Mouse (Mus musculus) embryonic facial prominence, embryonic 15.5 days (tissue): ENCODE data around the gene Olfr316. TPM values are rescaled to one million over a fixed set of nuclear protein-coding genes. Genes with fewer than 3 reads are reported as not detected.

ENCODE experiments used
- polyA plus RNA-seq: library from polyadenylated mRNA; unstranded; fragments of >200 nt; fragmentation: Nextera tagmentation; extraction: Ambion mirVana; gene quantifications from 2 replicates; pipeline ENCODE4 v1.2.1, GENCODE M21; 2015

Olfr316 gene
- polyA plus RNA-seq, 1 experiment from 2014 or later, result 0.16 TPM

Other genes starting within 250 kb of the Olfr316 start
- 0.14 and 0.36 TPM in 2 replicates for gene Olfr330, start 217.9 kb upstream of the Olfr316 start, polyA plus RNA-seq
- gene Olfr329-ps, start 206.3 kb upstream of the Olfr316 start, polyA plus RNA-seq, result 0.16 TPM in 1 of 2 replicates, not detected in the other
- gene Olfr328, start 197.1 kb upstream of the Olfr316 start, polyA plus RNA-seq, result 0.08 TPM in 1 of 2 replicates, not detected in the other
- gene Olfr224, start 182.2 kb upstream of the Olfr316 start, polyA plus RNA-seq, result 0.12 TPM in 1 of 2 replicates, not detected in the other
- gene Olfr325, start 175.0 kb upstream of the Olfr316 start, polyA plus RNA-seq, result not detected in 2 replicates
- gene Olfr324, start 157.6 kb upstream of the Olfr316 start, polyA plus RNA-seq, result not detected in 2 replicates
- gene 2210407C18Rik, start 136.7 kb upstream of the Olfr316 start, polyA plus RNA-seq, result not detected in 2 replicates
- gene Olfr323, start 122.2 kb upstream of the Olfr316 start, polyA plus RNA-seq, result 0.12 and 0.16 TPM in 2 replicates
- gene Trim58, start 112.3 kb upstream of the Olfr316 start, polyA plus RNA-seq, result 0.08 TPM in 1 of 2 replicates, not detected in the other
- 0.11 TPM in 1 of 2 replicates, not detected in the other for gene Olfr322, start 94.0 kb upstream of the Olfr316 start, polyA plus RNA-seq
- gene Olfr320, start 71.6 kb upstream of the Olfr316 start, polyA plus RNA-seq, result not detected in 2 replicates
- gene Olfr319, start 53.6 kb upstream of the Olfr316 start, polyA plus RNA-seq, result not detected in 2 replicates
- gene Olfr318, start 28.7 kb upstream of the Olfr316 start, polyA plus RNA-seq, result not detected in 2 replicates
- 0.11 TPM in 1 of 2 replicates, not detected in the other for gene Olfr317, start 13.5 kb upstream of the Olfr316 start, polyA plus RNA-seq
- gene Olfr315, start 20.5 kb downstream of the Olfr316 start, polyA plus RNA-seq, result not detected in 2 replicates
- not detected in 2 replicates for gene Olfr314, start 30.2 kb downstream of the Olfr316 start, polyA plus RNA-seq
- gene Fam183b, start 49.2 kb downstream of the Olfr316 start, polyA plus RNA-seq, result 8.8 and 13.1 TPM in 2 replicates
- gene Olfr313, start 62.3 kb downstream of the Olfr316 start, polyA plus RNA-seq, result 0.08 TPM in 1 of 2 replicates, not detected in the other
- not detected in 2 replicates for gene Olfr312, start 76.5 kb downstream of the Olfr316 start, polyA plus RNA-seq
- gene Olfr311, start 86.5 kb downstream of the Olfr316 start, polyA plus RNA-seq, result not detected in 2 replicates
- 7.3 and 10.0 TPM in 2 replicates for gene Gm12258, start 94.4 kb downstream of the Olfr316 start, polyA plus RNA-seq
- gene 2810021J22Rik, start 114.5 kb downstream of the Olfr316 start, polyA plus RNA-seq, result 7.1 and 7.2 TPM in 2 replicates
- gene Zfp39, start 151.5 kb downstream of the Olfr316 start, polyA plus RNA-seq, result 6.7 and 8.0 TPM in 2 replicates
- not detected in 2 replicates for gene Btnl10, start 165.2 kb downstream of the Olfr316 start, polyA plus RNA-seq
- 243 and 249 TPM in 2 replicates for gene Rnf187, start 186.2 kb downstream of the Olfr316 start, polyA plus RNA-seq
- gene Hist3h2ba, start 196.2 kb downstream of the Olfr316 start, polyA plus RNA-seq, result 43.6 and 55.8 TPM in 2 replicates
- gene Hist3h2a, start 202.0 kb downstream of the Olfr316 start, polyA plus RNA-seq, result 37.0 and 38.3 TPM in 2 replicates
- gene Trim17, start 202.0 kb downstream of the Olfr316 start, polyA plus RNA-seq, result 0.42 and 0.59 TPM in 2 replicates
- gene Trim11, start 225.4 kb downstream of the Olfr316 start, polyA plus RNA-seq, result 23.3 and 24.1 TPM in 2 replicates